Mouse (Mus musculus): ENCODE data around the gene Atp5h.
"Not testable (repeated sequence)": the region's sequence is repeated elsewhere in the genome, so short reads cannot be mapped to it uniquely, and the experiment has no call there.

Gene Atp5h

GRCm38 (mm10) chr11:115400630-115401391 is 19.0 kb downstream of the Atp5h start:
- no peak for DNase-seq (ENCODE audit: extremely low spot score, low spot score)

GRCm38 (mm10) chr11:115400126-115400525 is 19.6 kb downstream of the Atp5h start:
- DNase-seq (ENCODE audit: extremely low spot score, low spot score), result no peak

- no peak for DNase-seq (ENCODE audit: extremely low spot score, low spot score)
These were observed 21.7 kb downstream of the Atp5h start for GRCm38 (mm10) chr11:115398085-115398484.

- no peak for DNase-seq (ENCODE audit: extremely low spot score, low spot score)
These were observed 25.9 kb downstream of the Atp5h start for GRCm38 (mm10) chr11:115393721-115394325.

- no peak for DNase-seq (ENCODE audit: extremely low spot score, low spot score)
These were observed 28.4 kb downstream of the Atp5h start for GRCm38 (mm10) chr11:115391358-115391757.

- not testable (repeated sequence) for DNase-seq (ENCODE audit: extremely low spot score, low spot score)
These were observed 32.9 kb downstream of the Atp5h start for GRCm38 (mm10) chr11:115386859-115387258.

GRCm38 (mm10) chr11:115384587-115384986 is 35.2 kb downstream of the Atp5h start:
- DNase-seq (ENCODE audit: extremely low spot score, low spot score), result no peak

GRCm38 (mm10) chr11:115383701-115384474 is 35.9 kb downstream of the Atp5h start:
- DNase-seq (ENCODE audit: extremely low spot score, low spot score), result no peak

GRCm38 (mm10) chr11:115382891-115383290 is 36.9 kb downstream of the Atp5h start:
- no peak for DNase-seq (ENCODE audit: extremely low spot score, low spot score)

- peak; percentile 89 for DNase-seq (ENCODE audit: extremely low spot score, low spot score)
These were observed 37.8 kb downstream of the Atp5h start, which contains the start of gene Cdr2l for GRCm38 (mm10) chr11:115381743-115382539. Gene Cdr2l (plus strand): TSS chr11:115381916.

GRCm38 (mm10) chr11:115381276-115381675 is 38.5 kb downstream of the Atp5h start:
- no peak for DNase-seq (ENCODE audit: extremely low spot score, low spot score)

- DNase-seq (ENCODE audit: extremely low spot score, low spot score), result no peak
These were observed 41.9 kb downstream of the Atp5h start for GRCm38 (mm10) chr11:115377854-115378253.

GRCm38 (mm10) chr11:115377254-115377653 is 42.5 kb downstream of the Atp5h start:
- no peak for DNase-seq (ENCODE audit: extremely low spot score, low spot score)

GRCm38 (mm10) chr11:115376722-115377121 is 43.0 kb downstream of the Atp5h start:
- DNase-seq (ENCODE audit: extremely low spot score, low spot score), result no peak

- DNase-seq (ENCODE audit: extremely low spot score, low spot score), result no peak
These were observed 44.9 kb downstream of the Atp5h start for GRCm38 (mm10) chr11:115374695-115375425.

- peak; percentile 39 for DNase-seq (ENCODE audit: extremely low spot score, low spot score)
These were observed 45.7 kb downstream of the Atp5h start for GRCm38 (mm10) chr11:115373805-115374694.

GRCm38 (mm10) chr11:115372737-115373136 is 47.0 kb downstream of the Atp5h start:
- DNase-seq (ENCODE audit: extremely low spot score, low spot score), result no peak

GRCm38 (mm10) chr11:115372015-115372414 is 47.7 kb downstream of the Atp5h start:
- no peak for DNase-seq (ENCODE audit: extremely low spot score, low spot score)

GRCm38 (mm10) chr11:115371354-115371753 is 48.4 kb downstream of the Atp5h start:
- no peak for DNase-seq (ENCODE audit: extremely low spot score, low spot score)

- DNase-seq (ENCODE audit: extremely low spot score, low spot score), result no peak
These were observed 49.4 kb downstream of the Atp5h start for GRCm38 (mm10) chr11:115370368-115370767.
